Mouse (Mus musculus) kidney, embryonic 14.5 days (tissue): ENCODE measurements around the gene Arhgap31. TPM values are rescaled to one million over a fixed set of nuclear protein-coding genes. Genes with fewer than 3 reads are reported as not detected.

Experiments used
- polyA plus RNA-seq: library from polyadenylated mRNA; unstranded; fragments of >200 nt; fragmentation: Nextera tagmentation; extraction: Ambion mirVana; gene quantifications from 2 replicates; pipeline ENCODE4 v1.2.1, GENCODE M21; 2014

Arhgap31 gene
- polyA plus RNA-seq, 1 experiment from 2014 or later = 10.0 TPM

Other genes starting within 250 kb of the Arhgap31 start
- 29.1 and 31.8 TPM in 2 replicates for gene Timmdc1, start 190.6 kb downstream of the Arhgap31 start, polyA plus RNA-seq
- 50.9 and 63.5 TPM in 2 replicates for gene Poglut1, start 163.0 kb downstream of the Arhgap31 start, polyA plus RNA-seq
- 90.5 and 121 TPM in 2 replicates for gene Tmem39a, start 154.6 kb downstream of the Arhgap31 start, polyA plus RNA-seq
- gene B4galt4, start 29.0 kb upstream of the Arhgap31 start, polyA plus RNA-seq = 24.5 and 32.7 TPM in 2 replicates
- 1.6 and 2.2 TPM in 2 replicates for gene Upk1b, start 87.1 kb upstream of the Arhgap31 start, polyA plus RNA-seq
- gene 4930435E12Rik, start 115.5 kb upstream of the Arhgap31 start, polyA plus RNA-seq = not detected in 2 replicates
- gene Igsf11, start 179.4 kb upstream of the Arhgap31 start, polyA plus RNA-seq = 1.8 and 2.0 TPM in 2 replicates